Comparison of ENCODE assay signal across 24 mouse cellular contexts in genomic region chr1:139551311-139551710, GRCm38 (mm10). TPM values are rescaled to one million over a fixed set of nuclear protein-coding genes. Genes with fewer than 3 reads are reported as not detected.
DNase-seq lines count a peak whose midpoint lies in the region; ATAC-seq and TF ChIP-seq lines count a peak whose summit lies in the region.
"Had no signal": no experiment of that assay in that cellular context is flagged by ENCODE, and none has a peak within 500 bp of the region (broad histone marks: within the 10 kb centered on the region; RNA-seq: fewer than 3 reads in every experiment).

No protein-coding gene starts in this region.

- WGBS in liver, adult 2 months = 14% methylated on average over 1 of the region's 1 CpGs
- WGBS in liver, postnatal 0 days (ENCODE audit: insufficient replicate concordance) = 64% methylated on average over 1 of the region's 1 CpGs
- WGBS in liver, embryonic 12.5 days (ENCODE audit: insufficient replicate concordance) = 53% methylated on average over 1 of the region's 1 CpGs

- TF ChIP-seq POLR2A in liver, adult 2 months (IDR thresholded peaks at IDR 0.05; ENCODE audit: extremely low read depth, insufficient read depth, low read length) = no peak

- TF ChIP-seq EP300 in liver, postnatal 0 days (IDR thresholded peaks at IDR 0.05; ENCODE audit: low read depth) = no peak

- H3K36me3 ChIP-seq in liver, adult 2 months (ENCODE audit: control insufficient read depth, insufficient read depth, low read length) = peaks cover 31% of the 10 kb centered on the region
- no peaks in the 10 kb centered on the region for H3K36me3 ChIP-seq in liver, postnatal 0 days (replicated peaks; ENCODE audit: insufficient read depth, low read length)
- H3K36me3 ChIP-seq in liver, embryonic 12.5 days = no peaks in the 10 kb centered on the region
- H3K36me3 ChIP-seq: G1E had no signal

- DNase-seq in liver, adult 2 months (ENCODE audit: extremely low read depth, low read depth, low spot score) = peak; percentile 97
- no peak for DNase-seq in liver
- no peak for DNase-seq in liver, postnatal 0 days
- DNase-seq: adrenal gland, adult 2 months; adrenal gland, adult 8-10 months; adrenal gland, postnatal 10 days; adrenal gland, postnatal 14 days; adrenal gland, postnatal 25 days; adrenal gland, postnatal 36 days; B cell, adult 2 months; cerebellum, adult 11 months; cerebellum, adult 11-12 months; cerebellum, adult 18-20 months had no signal

- ATAC-seq in liver, postnatal 0 days = peak; percentile 62
- ATAC-seq in liver, embryonic 12.5 days = no peak
- ATAC-seq: activated CD4-positive, CD25-positive, alpha-beta regulatory T cell, adult 4 months; CD4-positive, CD25-positive, alpha-beta regulatory T cell, adult 4 months; Patski had no signal

- H3K9me3 ChIP-seq in liver, postnatal 0 days (ENCODE audit: low read length) = no peaks in the 10 kb centered on the region
- no peaks in the 10 kb centered on the region for H3K9me3 ChIP-seq in liver, embryonic 12.5 days (replicated peaks)
- H3K9me3 ChIP-seq: G1E had no signal

- no peak for TF ChIP-seq CTCF in liver, adult 2 months (IDR thresholded peaks at IDR 0.05; ENCODE audit: low read depth, low read length)
- no peak for TF ChIP-seq CTCF in liver, postnatal 0 days (IDR thresholded peaks at IDR 0.05; ENCODE audit: low read depth)

- H3K27me3 ChIP-seq in liver, adult 2 months (ENCODE audit: control insufficient read depth, insufficient read depth, low read length) = no peaks in the 10 kb centered on the region
- no peaks in the 10 kb centered on the region for H3K27me3 ChIP-seq in liver, postnatal 0 days (ENCODE audit: insufficient read depth, low read length)
- H3K27me3 ChIP-seq in liver, embryonic 12.5 days (replicated peaks) = no peaks in the 10 kb centered on the region

- no peaks in the 10 kb centered on the region; the same call in 1 of the 2 replicates for H3K79me2 ChIP-seq in liver, adult 2 months (ENCODE audit: control insufficient read depth, insufficient read depth, low read length)

- no peak overlapping the region for H3K27ac ChIP-seq in liver, adult 2 months (replicated peaks; ENCODE audit: insufficient read depth, low read depth, low read length)
- H3K27ac ChIP-seq in liver, postnatal 0 days (ENCODE audit: low read depth) = no peak overlapping the region
- H3K27ac ChIP-seq in liver, embryonic 12.5 days = no peak overlapping the region

- no peak overlapping the region for H3K4me3 ChIP-seq in liver, adult 2 months (ENCODE audit: insufficient read depth, low read depth, low read length)
- H3K4me3 ChIP-seq in liver, postnatal 0 days (ENCODE audit: low read depth, low read length) = no peak overlapping the region
- H3K4me3 ChIP-seq in liver, embryonic 12.5 days = no peak overlapping the region

- H3K4me2 ChIP-seq in liver, postnatal 0 days (ENCODE audit: low read depth, low read length) = no peak overlapping the region
- H3K4me2 ChIP-seq in liver, embryonic 12.5 days = no peak overlapping the region

- no peak overlapping the region for H3K9ac ChIP-seq in liver, adult 2 months (ENCODE audit: low read depth, low read length)
- no peak overlapping the region for H3K9ac ChIP-seq in liver, postnatal 0 days (replicated peaks)
- no peak overlapping the region for H3K9ac ChIP-seq in liver, embryonic 12.5 days

- H3K4me1 ChIP-seq in liver, adult 2 months (ENCODE audit: control insufficient read depth, insufficient read depth, low read length) = peaks cover 8% of the 10 kb centered on the region; the same call in 1 of the 2 replicates
- no peaks in the 10 kb centered on the region for H3K4me1 ChIP-seq in liver, postnatal 0 days (ENCODE audit: insufficient read depth)
- H3K4me1 ChIP-seq in liver, embryonic 12.5 days = no peaks in the 10 kb centered on the region

RNA-seq across cellular contexts. Expression of gene Cfhr1, which starts 8.8 kb away (rescaled TPM):
- total RNA-seq in liver, adult 2 months (2014; rRNA removed) = 331 and 378 TPM in 2 replicates
- polyA plus RNA-seq in liver, adult 2 months (2012; rRNA removed) = 41.5 and 56.6 TPM in 2 replicates
- 37.2 and 46.0 TPM in 2 replicates for polyA plus RNA-seq in liver, postnatal 0 days (2015; fragmentation: Nextera tagmentation; extraction: Ambion mirVana)
- polyA plus RNA-seq in liver, embryonic 12.5 days (2016; fragmentation: Nextera tagmentation; extraction: Ambion mirVana) = 0.72 and 0.80 TPM in 2 replicates
- total RNA-seq: adrenal gland, adult 18-20 months; adrenal gland, postnatal 25 days; adrenal gland, postnatal 36 days; CH12.LX; ES-E14; MEL had no signal
- polyA plus RNA-seq: activated CD4-positive, CD25-positive, alpha-beta regulatory T cell, adult 4 months; adrenal gland, adult 2 months; C2C12; CD4-positive, CD25-positive, alpha-beta regulatory T cell, adult 4 months; G1E; Patski had no signal

RNA-seq across cellular contexts. Expression of gene F13b, which starts 49.8 kb away (rescaled TPM):
- 301 and 444 TPM in 2 replicates for total RNA-seq in liver, adult 2 months (2014; rRNA removed)
- polyA plus RNA-seq in liver, adult 2 months (2012; rRNA removed) = 47.5 and 51.0 TPM in 2 replicates
- polyA plus RNA-seq in liver, postnatal 0 days (2015; fragmentation: Nextera tagmentation; extraction: Ambion mirVana) = 119 and 125 TPM in 2 replicates
- polyA plus RNA-seq in liver, embryonic 12.5 days (2016; fragmentation: Nextera tagmentation; extraction: Ambion mirVana) = 3.6 and 3.8 TPM in 2 replicates
- total RNA-seq: adrenal gland, adult 8-10 months; adrenal gland, postnatal 25 days; adrenal gland, postnatal 36 days; CH12.LX; ES-E14; G1E; MEL had no signal
- polyA plus RNA-seq: activated CD4-positive, CD25-positive, alpha-beta regulatory T cell, adult 4 months; brain, embryonic 14.5 days; C2C12; CD4-positive, CD25-positive, alpha-beta regulatory T cell, adult 4 months; G1E; Patski had no signal

Comparison
In these comparisons a context has a peak if more than half of its experiments do, and no peak if none do; other contexts are left out.
1. RNA of gene Cfhr1, which starts 8.8 kb away (polyA plus RNA-seq): 41.5 to 56.6 TPM in liver, adult 2 months and 37.2 to 46.0 TPM in liver, postnatal 0 days; 0.72 to 0.80 TPM in liver, embryonic 12.5 days; every median in the first group is over 10 times any median in the second.
2. RNA of gene F13b, which starts 49.8 kb away (polyA plus RNA-seq): 119 to 125 TPM in liver, postnatal 0 days and 47.5 to 51.0 TPM in liver, adult 2 months; 3.6 to 3.8 TPM in liver, embryonic 12.5 days; every median in the first group is over 10 times any median in the second.